Mouse (Mus musculus) heart, postnatal 0 days (tissue): ENCODE measurements at regions not wholly inside any gene's neighbourhood (a gene's known extent, or its start where the extent isn't known, plus 50 kb on each side); places are given as distances from the start of the nearest gene placed in this dataset.

Source experiments
- CTCF ChIP-seq: IDR thresholded peaks from 2 replicates; pipeline ENCODE4 v1.5.1; 2016; ENCODE audit warnings: antibody characterized with exemption, control low read depth, low read depth
- EP300 ChIP-seq: IDR thresholded peaks from 2 replicates; pipeline ENCODE4 v1.6.1; 2016; ENCODE audit warnings: antibody characterized with exemption, low read depth

- TF ChIP-seq CTCF = no peak
- TF ChIP-seq EP300 = no peak
Measured at GRCm38 (mm10) chr14:33814107-33814506, 109.3 kb upstream of the Gdf10 start.
